Mouse (Mus musculus) MEL (cell line): ENCODE measurements around the gene Plk3. TPM values are rescaled to one million over a fixed set of nuclear protein-coding genes. Genes with fewer than 3 reads are reported as not detected.

Experiments
- DNase-seq: peaks from one replicate; pipeline ENCODE4 v3.0.0; 2011; ENCODE audit warnings: low read depth, low spot score
- H3K27ac ChIP-seq: 2 replicates; pipeline ENCODE4 v1.5.1; 2012; ENCODE audit warnings: low read depth, mild to moderate bottlenecking, control low read depth, low read length, moderate library complexity; ENCODE audit not compliant: control insufficient read depth
- H3K27me3 ChIP-seq, 2 experiments: fragments of 150-350 bp in 1 of 2; sonication (generic) in 1 of 2; 2 replicates each; pipeline ENCODE4 v1.6.1; 2012; ENCODE audit warnings: low read length in 2 of 2, mild to moderate bottlenecking in 2 of 2, improper control_type of control experiment in 1 of 2, moderate library complexity in 1 of 2; ENCODE audit not compliant: insufficient read depth in 2 of 2, control insufficient read depth in 1 of 2
- H3K36me3 ChIP-seq, 2 experiments: 2 replicates each; pipeline ENCODE4 v1.6.1; 2012 to 2014; ENCODE audit warnings: low read length in 2 of 2, improper control_type of control experiment in 1 of 2, inconsistent platforms in 1 of 2, mild to moderate bottlenecking in 1 of 2; ENCODE audit not compliant: insufficient read depth in 2 of 2, control insufficient read depth in 1 of 2
- H3K4me1 ChIP-seq, 2 experiments: fragments of 150-350 bp in 1 of 2; sonication (generic) in 1 of 2; 2 replicates each; pipeline ENCODE4 v1.6.1; 2012; ENCODE audit warnings: low read length in 2 of 2, improper control_type of control experiment in 1 of 2, mild to moderate bottlenecking in 1 of 2; ENCODE audit not compliant: insufficient read depth in 2 of 2, control insufficient read depth in 1 of 2
- H3K4me3 ChIP-seq, 2 experiments: fragments of 150-350 bp in 1 of 2; sonication (generic) in 1 of 2; 2 replicates each; pipeline ENCODE4 v1.5.1; 2012; ENCODE audit warnings: low read depth in 2 of 2, low read length in 2 of 2, mild to moderate bottlenecking in 2 of 2, moderate library complexity in 2 of 2, control low read depth in 1 of 2, improper control_type of control experiment in 1 of 2; ENCODE audit not compliant: control insufficient read depth in 1 of 2, insufficient read depth in 1 of 2
- H3K79me2 ChIP-seq: 2 replicates; pipeline ENCODE4 v1.6.1; 2012; ENCODE audit warnings: mild to moderate bottlenecking, low read length, moderate library complexity; ENCODE audit not compliant: control insufficient read depth, poor library complexity, insufficient read depth
- H3K9ac ChIP-seq: 2 replicates; pipeline ENCODE4 v1.6.1; 2012; ENCODE audit warnings: low read depth, mild to moderate bottlenecking, control low read depth, low read length, moderate library complexity; ENCODE audit not compliant: control insufficient read depth, poor library complexity, severe bottlenecking
- H3K9me3 ChIP-seq: fragments of 150-350 bp; sonication (generic); replicated peaks from 2 replicates; pipeline ENCODE4 v1.6.1; 2012; ENCODE audit warnings: mild to moderate bottlenecking, low read length, improper control_type of control experiment, moderate library complexity; ENCODE audit not compliant: insufficient read depth
- CHD1 ChIP-seq: IDR thresholded peaks from 2 replicates; pipeline ENCODE4 v1.6.1; 2012; ENCODE audit warnings: low read depth, mild to moderate bottlenecking, inconsistent platforms, low read length, improper control_type of control experiment
- CHD2 ChIP-seq: IDR thresholded peaks from 2 replicates; pipeline ENCODE4 v1.6.1; 2011; ENCODE audit warnings: low read length, improper control_type of control experiment
- CTCF ChIP-seq, 3 experiments: IDR thresholded peaks in 2 of 3; conservative IDR thresholded peaks in 1 of 3; 2 replicates each; pipeline ENCODE4 v1.5.1; 2011 to 2012; ENCODE audit warnings: low read length in 3 of 3, low read depth in 2 of 3, mild to moderate bottlenecking in 2 of 3, improper control_type of control experiment in 1 of 3, inconsistent platforms in 1 of 3, mixed read lengths in 1 of 3, moderate library complexity in 1 of 3; ENCODE audit not compliant: control insufficient read depth in 1 of 3, insufficient read depth in 1 of 3, poor library complexity in 1 of 3, severe bottlenecking in 1 of 3
- E2F4 ChIP-seq: IDR thresholded peaks from 2 replicates; pipeline ENCODE4 v1.6.1; 2011; ENCODE audit warnings: low read depth, low read length, improper control_type of control experiment, borderline replicate concordance
- ELF1 ChIP-seq: IDR thresholded peaks from 2 replicates; pipeline ENCODE4 v1.6.1; 2014; ENCODE audit warnings: low read depth, mild to moderate bottlenecking, inconsistent platforms, low read length, improper control_type of control experiment, moderate library complexity
- EP300 ChIP-seq, 2 experiments: IDR thresholded peaks; 2 replicates each; pipeline ENCODE4 v1.6.1; 2011; ENCODE audit warnings: improper control_type of control experiment in 2 of 2, low read length in 2 of 2, low read depth in 1 of 2, mild to moderate bottlenecking in 1 of 2
- ETS1 ChIP-seq: IDR thresholded peaks from 2 replicates; pipeline ENCODE4 v1.6.1; 2012; ENCODE audit warnings: low read depth, mild to moderate bottlenecking, inconsistent platforms, low read length, improper control_type of control experiment, moderate library complexity
- GABPA ChIP-seq: IDR thresholded peaks from 2 replicates; pipeline ENCODE4 v1.6.1; 2012; ENCODE audit warnings: low read depth, mild to moderate bottlenecking, inconsistent platforms, low read length, improper control_type of control experiment, moderate library complexity
- GATA1 ChIP-seq: IDR thresholded peaks from 2 replicates; pipeline ENCODE4 v1.6.1; 2011; ENCODE audit warnings: low read depth, low read length, improper control_type of control experiment
- HCFC1 ChIP-seq: IDR thresholded peaks from 2 replicates; pipeline ENCODE4 v1.6.1; 2012; ENCODE audit warnings: low read depth, mild to moderate bottlenecking, inconsistent platforms, low read length, improper control_type of control experiment, moderate library complexity
- KAT2A ChIP-seq: conservative IDR thresholded peaks from 2 replicates; pipeline ENCODE4 v1.6.1; 2012; ENCODE audit warnings: low read depth, low read length, improper control_type of control experiment, inconsistent platforms
- MAFK ChIP-seq: IDR thresholded peaks from 2 replicates; pipeline ENCODE4 v1.6.1; 2011; ENCODE audit warnings: low read depth, mild to moderate bottlenecking, low read length, improper control_type of control experiment, borderline replicate concordance
- MAX ChIP-seq: IDR thresholded peaks from 2 replicates; pipeline ENCODE4 v1.6.1; 2011; ENCODE audit warnings: low read length, improper control_type of control experiment
- MAZ ChIP-seq: IDR thresholded peaks from 2 replicates; pipeline ENCODE4 v1.6.1; 2012; ENCODE audit warnings: low read depth, mild to moderate bottlenecking, inconsistent platforms, low read length, improper control_type of control experiment
- MEF2A ChIP-seq: IDR thresholded peaks from 2 replicates; pipeline ENCODE4 v1.6.1; 2014; ENCODE audit warnings: low read depth, mild to moderate bottlenecking, inconsistent platforms, low read length, improper control_type of control experiment; ENCODE audit not compliant: poor library complexity, insufficient replicate concordance, severe bottlenecking; ENCODE audit errors: extremely low read depth
- MXI1 ChIP-seq: IDR thresholded peaks from 2 replicates; pipeline ENCODE4 v1.6.1; 2011; ENCODE audit warnings: mild to moderate bottlenecking, low read depth, low read length, improper control_type of control experiment
- MYB ChIP-seq: IDR thresholded peaks from 2 replicates; pipeline ENCODE4 v1.6.1; 2011; ENCODE audit warnings: mild to moderate bottlenecking, low read depth, low read length, improper control_type of control experiment
- MYC ChIP-seq: IDR thresholded peaks from 2 replicates; pipeline ENCODE4 v1.6.1; 2011; ENCODE audit warnings: low read depth, mild to moderate bottlenecking, low read length, improper control_type of control experiment, moderate library complexity
- NELFE ChIP-seq: IDR thresholded peaks from 2 replicates; pipeline ENCODE4 v1.6.1; 2011; ENCODE audit warnings: low read depth, low read length, improper control_type of control experiment
- NRF1 ChIP-seq: IDR thresholded peaks from 2 replicates; pipeline ENCODE4 v1.6.1; 2014; ENCODE audit warnings: low read depth, mild to moderate bottlenecking, inconsistent platforms, low read length, improper control_type of control experiment, moderate library complexity; ENCODE audit not compliant: poor library complexity, insufficient read depth, severe bottlenecking
- POLR2AphosphoS2 ChIP-seq: IDR thresholded peaks from 2 replicates; pipeline ENCODE4 v1.6.1; 2011; ENCODE audit warnings: low read length, improper control_type of control experiment
- POLR2AphosphoS5 ChIP-seq: IDR thresholded peaks from 2 replicates; pipeline ENCODE4 v1.6.1; 2012; ENCODE audit warnings: low read depth, borderline replicate concordance, mild to moderate bottlenecking, inconsistent platforms, low read length, moderate library complexity, mixed read lengths
- RAD21 ChIP-seq: IDR thresholded peaks from 2 replicates; pipeline ENCODE4 v1.6.1; 2011; ENCODE audit warnings: mild to moderate bottlenecking, low read depth, low read length, improper control_type of control experiment
- SIN3A ChIP-seq: IDR thresholded peaks from 2 replicates; pipeline ENCODE4 v1.6.1; 2012; ENCODE audit warnings: low read length, improper control_type of control experiment, inconsistent platforms
- SMC3 ChIP-seq: IDR thresholded peaks from 2 replicates; pipeline ENCODE4 v1.6.1; 2011; ENCODE audit warnings: low read depth, low read length, improper control_type of control experiment
- TAL1 ChIP-seq: IDR thresholded peaks from 2 replicates; pipeline ENCODE4 v1.6.1; 2012; ENCODE audit warnings: mild to moderate bottlenecking, inconsistent platforms, low read length, moderate library complexity, mixed read lengths
- TBP ChIP-seq: IDR thresholded peaks from 2 replicates; pipeline ENCODE4 v1.8.0; 2011; ENCODE audit warnings: low read depth, low read length, improper control_type of control experiment
- TCF12 ChIP-seq: IDR thresholded peaks from 2 replicates; pipeline ENCODE4 v1.6.1; 2014; ENCODE audit warnings: low read depth, mild to moderate bottlenecking, inconsistent platforms, low read length, improper control_type of control experiment, moderate library complexity
- UBTF ChIP-seq: IDR thresholded peaks from 2 replicates; pipeline ENCODE4 v1.6.1; 2012; ENCODE audit warnings: low read depth, mild to moderate bottlenecking, inconsistent platforms, low read length, improper control_type of control experiment, moderate library complexity, borderline replicate concordance; ENCODE audit not compliant: insufficient read depth
- USF1 ChIP-seq: IDR thresholded peaks from 2 replicates; pipeline ENCODE4 v1.6.1; 2014; ENCODE audit warnings: low read depth, mild to moderate bottlenecking, inconsistent platforms, low read length, improper control_type of control experiment, moderate library complexity
- USF2 ChIP-seq, 2 experiments: IDR thresholded peaks; 2 replicates each; pipeline ENCODE4 v1.6.1; 2011 to 2012; ENCODE audit warnings: improper control_type of control experiment in 2 of 2, low read length in 2 of 2, borderline replicate concordance in 1 of 2, inconsistent platforms in 1 of 2, low read depth in 1 of 2, mild to moderate bottlenecking in 1 of 2; ENCODE audit not compliant: insufficient read depth in 1 of 2
- ZC3H11A ChIP-seq: IDR thresholded peaks from 2 replicates; pipeline ENCODE4 v1.6.1; 2012; ENCODE audit warnings: low read depth, mild to moderate bottlenecking, inconsistent platforms, low read length, improper control_type of control experiment
- ZKSCAN1 ChIP-seq: IDR thresholded peaks from 2 replicates; pipeline ENCODE4 v1.6.1; 2012; ENCODE audit warnings: low read depth, mild to moderate bottlenecking, inconsistent platforms, low read length, improper control_type of control experiment, moderate library complexity
- ZMIZ1 ChIP-seq: IDR thresholded peaks from 2 replicates; pipeline ENCODE4 v1.6.1; 2012; ENCODE audit warnings: low read depth, mild to moderate bottlenecking, inconsistent platforms, low read length, improper control_type of control experiment, moderate library complexity
- polyA plus RNA-seq, 2 experiments: library from polyadenylated mRNA; stranded (reverse) in 1 of 2; unstranded in 1 of 2; fragments of >175 nt in 1 of 2; fragments of >200 nt in 1 of 2; gene quantifications; 2 replicates each; pipeline versions ENCODE4 v1.2.1 to v1.2.4; 2012; ENCODE audit warnings: low replicate concordance in 2 of 2, low read depth in 1 of 2; ENCODE audit not compliant: insufficient read length in 2 of 2, insufficient read depth in 1 of 2, missing spikeins in 1 of 2
- total RNA-seq: library from RNA; depleted of rRNA; stranded (reverse); fragments of 300-350 nt; gene quantifications from 2 replicates; pipeline ENCODE4 v1.2.3, GENCODE M21; 2012; rRNA removed

The Plk3 gene
- total RNA-seq (4.1 and 5.3 TPM in 2 replicates), polyA plus RNA-seq (10 to 100 TPM in 1 of 2 experiments, not detected in 1; 13.8 TPM)

DNA sequence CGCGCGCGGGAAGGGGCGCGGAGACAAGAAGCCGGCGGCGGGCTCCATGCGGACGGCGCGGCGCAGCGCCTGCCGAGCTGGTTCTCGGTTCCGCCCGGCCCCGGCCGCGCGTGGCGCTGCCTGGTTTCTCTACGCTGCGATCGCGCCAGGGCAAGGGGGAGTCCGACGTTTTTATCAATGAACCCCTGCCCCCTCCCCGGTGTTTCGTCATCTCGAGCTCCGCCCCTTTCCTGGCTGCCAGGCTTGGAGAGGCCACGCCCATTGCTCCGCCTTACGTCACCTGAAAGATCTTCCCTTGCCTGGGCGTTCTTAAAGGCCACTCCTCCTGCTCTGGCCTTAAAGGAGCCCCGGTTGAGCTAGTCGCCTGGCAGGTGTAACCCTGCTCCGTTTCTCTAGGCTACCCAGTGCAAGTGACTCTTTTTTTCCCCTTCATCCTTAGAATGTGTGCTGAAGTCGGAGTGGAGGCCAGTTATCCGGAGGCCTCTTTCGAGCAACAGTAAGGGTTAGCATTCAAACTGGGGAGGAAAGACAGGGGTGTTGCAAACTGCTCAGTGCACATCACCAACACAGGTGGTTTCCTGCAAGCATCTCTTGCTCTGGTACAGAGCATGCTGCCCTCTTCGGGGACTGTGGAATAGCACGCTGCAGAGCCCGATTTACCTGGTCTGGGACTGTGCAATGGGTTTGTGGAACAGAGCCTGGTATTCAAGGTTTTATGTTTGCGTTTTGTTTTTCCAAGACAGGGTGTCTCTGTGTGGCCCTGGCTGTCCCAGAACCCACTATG lies at the start of gene Plk3:
Plk3 (minus strand) TSS at position 147 of the 784 bp plus-strand sequence.
- peak; percentile 97 for DNase-seq
- Histone ChIP-seq H3K4me1 (peaks cover 7 to 25% of the 10 kb centered on the region in 2 experiments), H3K9ac (peak within 1 kb of the TSS; percentile 91), H3K27ac (0 out of 2 replicates have a peak within 1 kb of the TSS, but pooled peaks have one; percentile 3), H3K36me3 (peaks cover 0 to 4% of the 10 kb centered on the region in 2 experiments; a peak in 2 of 4 replicates), H3K9me3 (no peaks in the 10 kb centered on the region), H3K27me3 (no peaks in the 10 kb centered on the region), H3K79me2 (peaks cover 9% of the 10 kb centered on the region), H3K4me3 (peak within 1 kb of the TSS; percentile 83 to 98)
- TF ChIP-seq ZC3H11A (no peak), NRF1 (0 out of 2 replicates have a peak, but pooled peaks have one; percentile 15), MAX (no peak), EP300 (IDR thresholded peaks at IDR 0.05; ENCODE audit: low read depth in 1 of 2, low read length in 2 of 2) (peak in 1 of 2 experiments; percentile 12; a peak in 1 of 4 replicates), TAL1 (no peak), MAZ (peak; percentile 86; the same call in 1 of the 2 replicates), USF2 (IDR thresholded peaks at IDR 0.05; ENCODE audit: borderline replicate concordance in 1 of 2, insufficient read depth in 1 of 2, low read depth in 1 of 2, low read length in 2 of 2) (no peak), CHD2 (no peak), SMC3 (no peak; the same call in 1 of the 2 replicates), GATA1 (peak; percentile 23; the same call in 1 of the 2 replicates), TCF12 (peak; percentile 56; the same call in 1 of the 2 replicates), E2F4 (no peak), MEF2A (no peak), POLR2AphosphoS2 (peak; percentile 66; the same call in 1 of the 2 replicates), MAFK (no peak), RAD21 (no peak), MXI1 (peak; percentile 87), GABPA (no peak; the same call in 1 of the 2 replicates), ETS1 (peak; percentile 76), CTCF (IDR thresholded peaks at IDR 0.05 in 2 of 3, conservative IDR thresholded peaks at IDR 0.05 in 1 of 3; ENCODE audit: control insufficient read depth in 1 of 3, insufficient read depth in 1 of 3, low read depth in 2 of 3, low read length in 3 of 3, poor library complexity in 1 of 3, severe bottlenecking in 1 of 3) (no peak), CHD1 (no peak), ZKSCAN1 (no peak), SIN3A (peak; percentile 83), UBTF (no peak), KAT2A (no peak), MYB (no peak), POLR2AphosphoS5 (no peak), ZMIZ1 (peak; percentile 75; the same call in 1 of the 2 replicates), HCFC1 (peak; percentile 70), MYC (0 out of 2 replicates have a peak, but pooled peaks have one; percentile 19), ELF1 (0 out of 2 replicates have a peak, but pooled peaks have one; percentile 34), USF1 (no peak), TBP (peak; percentile 93), NELFE (peak; percentile 91)
